Mouse (Mus musculus) heart, postnatal 0 days (tissue): ENCODE data around the gene Lrrc57. TPM values are rescaled to one million over a fixed set of nuclear protein-coding genes. Genes with fewer than 3 reads are reported as not detected.
A peak's percentile ranks its signal among the peaks of the same experiment; 100 is the strongest.
"Not testable (repeated sequence)": the region's sequence is repeated elsewhere in the genome, so short reads cannot be mapped to it uniquely, and the experiment has no call there.

Source experiments
- ATAC-seq: fragments of 200-750 bp; cut with Nextera tagmentation; 2 replicates; pipeline ENCODE4 v1.8.0; 2017; ENCODE audit warnings: low read depth, moderate number of reproducible peaks, moderate library complexity; ENCODE audit not compliant: insufficient read depth
- DNase-seq: peaks from one replicate; pipeline ENCODE4 v3.0.0-alpha.2; 2016; ENCODE audit warnings: low spot score
- H3K27ac ChIP-seq: fragments of 300-500 bp; sonication (generic); 2 replicates; pipeline ENCODE4 v1.5.1; 2014; ENCODE audit warnings: low read depth, mild to moderate bottlenecking
- H3K27me3 ChIP-seq: fragments of 300-500 bp; sonication (generic); 2 replicates; pipeline ENCODE4 v1.6.1; 2014; ENCODE audit warnings: low read length, mixed read lengths; ENCODE audit not compliant: control insufficient read depth, insufficient read depth
- H3K36me3 ChIP-seq: fragments of 300-500 bp; sonication (generic); replicated peaks from 2 replicates; pipeline ENCODE4 v1.6.1; 2014; ENCODE audit warnings: low read length, mixed read lengths; ENCODE audit not compliant: control insufficient read depth, insufficient read depth
- H3K4me1 ChIP-seq: fragments of 300-500 bp; sonication (generic); 2 replicates; pipeline ENCODE4 v1.6.1; 2014; ENCODE audit warnings: antibody characterized with exemption; ENCODE audit not compliant: control insufficient read depth, insufficient read depth
- H3K4me2 ChIP-seq: fragments of 300-500 bp; sonication (generic); 2 replicates; pipeline ENCODE4 v1.6.1; 2014; ENCODE audit warnings: low read depth, mild to moderate bottlenecking, low read length, moderate library complexity
- H3K4me3 ChIP-seq: fragments of 300-500 bp; sonication (generic); 2 replicates; pipeline ENCODE4 v1.5.1; 2014; ENCODE audit warnings: low read depth, low read length
- H3K9ac ChIP-seq: fragments of 300-500 bp; sonication (generic); replicated peaks from 2 replicates; pipeline ENCODE4 v1.6.1; 2014; ENCODE audit warnings: low read depth, low read length, mixed read lengths
- H3K9me3 ChIP-seq: fragments of 300-500 bp; sonication (generic); replicated peaks from 2 replicates; pipeline ENCODE4 v1.6.1; 2016; ENCODE audit warnings: low read length; ENCODE audit not compliant: control insufficient read depth
- CTCF ChIP-seq: IDR thresholded peaks from 2 replicates; pipeline ENCODE4 v1.5.1; 2016; ENCODE audit warnings: antibody characterized with exemption, control low read depth, low read depth
- EP300 ChIP-seq: IDR thresholded peaks from 2 replicates; pipeline ENCODE4 v1.6.1; 2016; ENCODE audit warnings: antibody characterized with exemption, low read depth
- WGBS: fragments of 180-500 bp; shearing (Covaris S2); extraction: QIAGEN DNeasy Blood & Tissue Kit; methylation state at CpG from one replicate; pipeline ENCODE4 v1.1.7; 2014; 5-methylcytosine and 5-hydroxymethylcytosine counted together
- polyA plus RNA-seq: library from polyadenylated mRNA; unstranded; fragments of >200 nt; fragmentation: Nextera tagmentation; extraction: Ambion mirVana; gene quantifications from 2 replicates; pipeline ENCODE4 v1.2.1, GENCODE M21; 2015
- total RNA-seq: library from RNA; depleted of rRNA; stranded (reverse); fragments of >200 nt; gene quantifications from 2 replicates; pipeline ENCODE4 v1.2.3, GENCODE M21; 2014; ENCODE audit warnings: low replicate concordance

Gene Lrrc57
- total and polyA plus RNA-seq, 2 experiments from 2014 or later = 18.0 to 28.3 TPM

DNA sequence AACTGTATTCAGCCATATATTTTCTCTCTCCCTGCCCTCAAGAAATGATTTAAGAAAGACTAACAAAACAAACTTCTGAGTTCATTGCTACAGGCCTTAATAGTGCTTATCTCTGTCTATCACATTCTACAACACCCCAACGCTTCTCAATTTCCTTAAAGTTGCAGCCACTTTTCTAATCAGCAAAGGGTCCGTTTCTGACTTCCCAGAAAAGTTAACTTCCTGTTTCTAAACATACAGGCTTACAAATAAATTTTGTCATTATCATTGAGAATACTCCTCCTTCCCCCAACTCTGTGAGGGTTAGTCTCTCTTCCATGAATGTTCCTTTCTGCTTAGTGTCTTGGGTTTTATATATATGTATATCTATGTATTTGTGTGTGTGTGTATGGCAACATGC lies 44.0 kb downstream of the Lrrc57 start:
- no peak overlapping the region for H3K4me2 ChIP-seq
- no peaks in the 10 kb centered on the region for H3K36me3 ChIP-seq
- TF ChIP-seq CTCF = no peak
- no peak for TF ChIP-seq EP300
- no peak overlapping the region for H3K9ac ChIP-seq
- no peak for DNase-seq
- no peaks in the 10 kb centered on the region for H3K9me3 ChIP-seq
- 58% methylated on average over 2 of the region's 2 CpGs for WGBS
- no peak overlapping the region for H3K27ac ChIP-seq
- H3K27me3 ChIP-seq = no peaks in the 10 kb centered on the region
- no peak for ATAC-seq
- no peak overlapping the region for H3K4me3 ChIP-seq
- peaks cover 11% of the 10 kb centered on the region; the same call in 1 of the 2 replicates for H3K4me1 ChIP-seq

DNA sequence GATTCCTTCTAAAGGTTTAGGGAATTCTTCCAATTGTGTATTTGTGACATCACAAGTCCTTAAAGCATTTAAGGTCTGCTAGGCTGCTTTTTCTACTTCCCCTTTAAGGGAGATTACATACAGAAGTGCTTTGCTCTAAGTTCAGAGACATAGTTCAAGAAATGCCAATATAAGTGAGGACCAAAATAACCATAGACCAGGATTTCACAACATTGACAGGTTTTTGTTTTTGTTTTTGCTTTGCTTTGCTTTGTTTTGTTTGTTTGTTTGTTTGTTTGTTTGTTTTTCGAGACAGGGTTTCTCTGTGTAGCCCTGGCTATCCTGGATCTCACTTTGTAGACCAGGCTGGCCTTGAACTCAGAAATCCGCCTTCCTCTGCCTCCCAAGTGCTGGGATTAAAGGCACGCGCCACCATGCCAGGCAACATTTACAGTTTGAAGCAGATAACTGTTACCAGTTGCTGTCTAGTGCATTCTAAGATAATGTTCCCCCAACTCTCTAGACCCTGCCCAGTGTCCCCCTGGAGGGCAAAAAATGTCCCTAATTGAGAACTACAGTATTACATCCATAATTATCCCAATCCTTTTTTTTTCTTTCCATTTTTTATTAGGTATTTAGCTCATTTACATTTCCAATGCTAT lies 44.7 kb downstream of the Lrrc57 start:
- not testable (repeated sequence) for H3K4me2 ChIP-seq, DNase-seq, H3K27ac ChIP-seq, H3K4me3 ChIP-seq, ATAC-seq, H3K36me3 ChIP-seq, H3K27me3 ChIP-seq, H3K9me3 ChIP-seq, H3K9ac ChIP-seq
- WGBS = 93% methylated on average over 4 of the region's 4 CpGs
- peaks cover 11% of the 10 kb centered on the region; the same call in 1 of the 2 replicates for H3K4me1 ChIP-seq

DNA sequence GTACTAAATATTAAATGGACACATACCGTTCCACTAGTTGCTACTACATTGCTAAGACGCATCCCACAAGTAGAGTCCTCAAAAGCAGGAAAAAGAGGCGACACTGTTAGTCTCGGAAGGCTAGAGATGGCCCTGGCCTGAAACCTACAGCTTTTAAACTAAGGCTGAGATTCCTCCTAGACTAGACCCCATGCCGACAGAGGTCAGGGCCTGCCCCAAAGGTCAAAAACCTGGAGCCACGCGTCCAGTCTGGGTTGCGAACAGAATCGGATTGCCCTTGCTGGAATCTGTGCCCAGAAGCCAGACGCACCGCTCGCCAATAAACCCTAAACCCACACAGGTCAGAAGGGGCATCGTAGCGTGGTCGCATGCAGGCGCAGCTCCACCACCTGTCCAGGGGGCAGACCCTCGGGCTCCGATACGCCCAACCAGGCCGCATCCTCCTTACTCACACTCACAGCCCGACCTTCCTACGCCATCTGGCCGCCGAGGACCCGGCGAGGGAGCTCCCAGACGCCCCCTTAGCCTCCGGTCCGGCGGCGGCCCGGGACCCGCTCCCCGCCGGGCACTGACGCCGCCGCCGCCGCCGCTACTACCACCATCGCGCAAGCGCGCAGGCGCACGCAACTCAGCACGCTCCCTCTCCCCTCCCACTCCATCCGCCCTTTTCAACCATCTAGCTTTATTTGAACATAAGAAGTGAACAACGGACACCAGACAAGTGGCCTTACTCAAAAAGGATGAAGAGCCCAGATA lies 45.9 kb downstream of the Lrrc57 start, which contains the start of gene Zfp106:
Zfp106 (minus strand) TSS at position 609 of the 756 bp plus-strand sequence.
- Histone ChIP-seq H3K9ac (peak within 1 kb of the TSS; percentile 92), H3K27ac (peak within 1 kb of the TSS; percentile 85), H3K27me3 (no peaks in the 10 kb centered on the region), H3K4me1 (peaks cover 11% of the 10 kb centered on the region; the same call in 1 of the 2 replicates), H3K4me3 (peak within 1 kb of the TSS; percentile 92), H3K36me3 (no peaks in the 10 kb centered on the region), H3K4me2 (peak within 1 kb of the TSS; percentile 78), H3K9me3 (no peaks in the 10 kb centered on the region)
- under 1% methylated on average over 45 of the region's 50 CpGs for whole genome bisulfite sequencing
- ATAC-seq = peak; percentile 82
- peak; percentile 95 for DNase-seq
- no peak for TF ChIP-seq EP300
- TF ChIP-seq CTCF = no peak

DNA sequence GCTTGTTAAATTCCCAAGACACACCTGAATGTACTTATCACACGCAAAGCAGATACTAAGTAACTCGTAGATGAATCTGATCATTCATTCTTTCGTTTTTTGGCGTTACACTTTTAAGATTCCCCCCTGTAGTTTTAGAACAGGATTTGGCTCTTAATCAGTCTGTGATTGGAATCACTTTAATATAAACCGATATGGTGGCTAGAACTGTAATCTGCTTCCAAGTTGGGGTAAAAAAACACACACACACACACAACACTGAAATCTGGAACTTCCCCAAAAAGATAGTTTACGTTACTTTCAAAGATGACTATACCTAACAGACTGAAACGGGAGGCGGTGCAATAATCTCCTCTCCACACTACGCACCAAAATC lies 46.5 kb downstream of the Lrrc57 start:
- TF ChIP-seq EP300 (no peak), CTCF (no peak)
- Histone ChIP-seq H3K9me3 (no peaks in the 10 kb centered on the region), H3K4me1 (peaks cover 11% of the 10 kb centered on the region; the same call in 1 of the 2 replicates), H3K27ac (peak overlapping the region; percentile 85), H3K36me3 (no peaks in the 10 kb centered on the region), H3K4me3 (peak overlapping the region; percentile 92), H3K9ac (peak overlapping the region; percentile 92), H3K27me3 (no peaks in the 10 kb centered on the region), H3K4me2 (peak overlapping the region; percentile 78)
- no peak for ATAC-seq
- 17% methylated on average over 9 of the region's 9 CpGs for WGBS
- no peak for DNase-seq

DNA sequence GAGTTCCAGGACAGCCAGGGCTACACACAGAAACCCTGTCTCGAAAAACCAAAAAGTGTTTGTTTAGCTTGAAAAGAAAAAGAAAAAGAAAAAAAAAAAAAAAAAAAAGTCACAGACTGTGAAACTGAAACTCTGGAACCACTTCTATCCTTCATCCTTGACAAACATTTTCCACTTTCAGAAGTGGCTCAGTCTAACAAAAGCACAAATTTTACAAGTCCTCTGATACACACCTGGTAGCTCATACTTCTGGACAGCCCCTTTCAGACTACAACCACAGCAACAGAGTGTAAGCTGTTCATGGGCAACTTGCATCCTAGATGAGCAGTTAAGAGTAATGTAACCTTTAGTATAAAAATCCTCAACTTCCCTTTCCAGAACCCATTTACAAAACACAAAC lies 47.8 kb downstream of the Lrrc57 start:
- H3K27me3 ChIP-seq = no peaks in the 10 kb centered on the region
- no peak overlapping the region for H3K27ac ChIP-seq
- H3K4me1 ChIP-seq = peaks cover 11% of the 10 kb centered on the region; the same call in 1 of the 2 replicates
- no peaks in the 10 kb centered on the region for H3K36me3 ChIP-seq
- no peaks in the 10 kb centered on the region for H3K9me3 ChIP-seq
- H3K4me3 ChIP-seq = no peak overlapping the region
- no peak for ATAC-seq
- WGBS = 94% methylated on average over 1 of the region's 1 CpGs
- TF ChIP-seq CTCF = no peak
- TF ChIP-seq EP300 = no peak
- DNase-seq = no peak
- no peak overlapping the region for H3K9ac ChIP-seq
- H3K4me2 ChIP-seq = no peak overlapping the region
